Mouse (Mus musculus): ENCODE results near the gene Gm9857. TPM values are rescaled to one million over a fixed set of nuclear protein-coding genes. Genes with fewer than 3 reads are reported as not detected.

The Gm9857 gene
- polyA plus RNA-seq (2015; fragmentation: Nextera tagmentation; extraction: Ambion mirVana), result 0.80 TPM in 1 of 2 replicates, not detected in the other

DNA sequence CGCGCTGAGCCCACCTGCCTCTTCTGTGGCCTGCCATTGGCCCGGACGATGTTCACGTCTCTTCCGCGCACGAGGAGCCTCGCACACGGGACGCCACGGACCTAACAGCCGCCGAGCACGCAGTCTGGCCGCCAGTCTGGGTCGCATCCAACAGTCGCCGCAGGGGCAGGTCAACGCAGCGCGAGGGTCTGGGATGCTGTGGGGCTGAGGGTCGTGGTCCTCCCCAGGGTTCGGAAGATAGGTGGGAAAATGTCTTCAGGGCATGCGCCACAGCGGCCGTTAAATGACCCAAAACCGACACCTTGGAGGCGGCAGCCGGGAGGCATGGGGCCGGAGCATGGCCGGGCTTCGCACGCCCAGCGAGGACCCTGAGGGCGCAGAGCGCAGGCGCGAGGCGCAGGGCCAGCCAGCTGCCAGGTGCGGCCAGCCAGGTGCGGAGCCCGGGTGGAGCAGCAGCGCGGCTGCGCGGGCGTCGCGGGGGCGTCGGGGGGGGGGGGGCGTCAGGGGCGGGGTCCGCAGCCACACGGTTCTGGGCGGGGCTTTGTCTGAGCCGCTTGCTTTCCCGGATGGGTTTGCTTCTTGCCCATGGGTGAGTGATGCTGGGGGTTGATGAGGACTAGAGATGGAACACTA, at the start of gene Gm9857:
Gene Gm9857 (minus strand): TSS at position 445 of the 633 bp plus-strand sequence.
- ATAC-seq, result peak; percentile 92
- Histone ChIP-seq H3K4me1 (ENCODE audit: control insufficient read depth, insufficient read depth, low read length) (no peaks in the 10 kb centered on the region; the same call in 1 of the 2 replicates), H3K4me2 (ENCODE audit: low read length) (peak within 1 kb of the TSS; percentile 56), H3K9me3 (replicated peaks; ENCODE audit: control insufficient read depth, low read length, poor library complexity, severe bottlenecking) (no peaks in the 10 kb centered on the region), H3K4me3 (ENCODE audit: low read depth, low read length) (peak within 1 kb of the TSS; percentile 37), H3K36me3 (ENCODE audit: control insufficient read depth, insufficient read depth, low read length) (no peaks in the 10 kb centered on the region), H3K9ac (ENCODE audit: low read depth, low read length) (peak within 1 kb of the TSS; percentile 54; the same call in 1 of the 2 replicates), H3K27ac (ENCODE audit: low read length) (no peak within 1 kb of the TSS), H3K27me3 (ENCODE audit: control insufficient read depth, insufficient read depth, low read depth, low read length) (no peaks in the 10 kb centered on the region)
- 53% methylated on average over 56 of the region's 59 CpGs for WGBS

DNA sequence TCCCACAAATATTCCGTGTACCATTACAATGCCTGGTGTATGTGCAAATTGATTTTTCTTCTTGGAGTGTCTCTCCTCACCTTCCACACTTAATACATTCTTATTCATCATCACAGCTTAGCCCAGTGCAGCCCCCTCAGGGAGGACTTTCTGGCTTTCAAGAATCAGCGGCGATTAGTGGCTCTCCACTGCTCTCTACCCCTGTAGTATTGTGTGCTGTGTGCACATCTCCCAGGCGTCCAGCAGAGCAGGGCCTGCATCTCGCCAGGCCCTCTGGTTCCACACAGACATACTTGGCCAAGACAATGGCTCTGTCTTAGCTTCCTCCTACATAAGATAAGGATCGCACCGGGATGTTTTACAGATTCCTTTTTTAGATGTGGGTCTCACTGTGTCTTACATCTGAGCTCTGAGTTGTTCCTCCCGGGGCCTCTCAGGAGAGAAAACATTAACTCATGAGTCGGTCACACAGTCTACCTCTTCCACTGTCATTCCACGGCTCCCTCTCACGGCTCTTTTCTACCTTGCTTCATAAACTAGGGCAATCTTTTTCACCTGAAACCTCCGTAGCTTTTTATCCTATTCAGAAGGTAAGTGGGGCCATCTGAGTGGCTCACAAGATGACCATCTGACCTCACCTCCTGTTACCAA, 46.9 kb upstream of the Gm9857 start:
- ATAC-seq, result peak; percentile 82
- peak overlapping the region; percentile 81 for H3K27ac ChIP-seq (ENCODE audit: low read length)
- 31% methylated on average over 12 of the region's 12 CpGs for WGBS

DNA sequence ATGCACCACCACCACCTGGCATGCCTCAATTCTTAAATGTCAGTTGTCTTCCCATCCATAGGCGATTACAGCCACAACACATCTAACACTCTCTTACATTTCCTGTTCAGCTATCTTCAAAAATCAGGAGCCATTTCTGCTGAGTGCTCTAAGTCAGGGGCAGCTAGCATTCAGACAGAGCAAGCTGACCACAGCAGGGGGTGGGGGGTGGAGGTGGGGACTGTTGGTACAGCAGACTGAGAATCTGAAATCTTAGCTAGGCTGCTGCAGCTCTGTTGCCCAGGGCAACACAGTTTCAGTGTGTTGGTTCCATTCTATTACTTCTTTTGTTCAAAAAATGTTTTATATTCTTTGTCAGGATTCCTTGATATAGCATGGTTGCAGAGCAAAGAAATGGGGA, 46.3 kb upstream of the Gm9857 start:
- peak overlapping the region; percentile 81 for H3K27ac ChIP-seq (ENCODE audit: low read length)

More for the DNA sequence above, 46.9 kb upstream of the Gm9857 start:
- H3K4me2 ChIP-seq (ENCODE audit: low read length), result no peak overlapping the region
- H3K9ac ChIP-seq (ENCODE audit: low read depth, low read length), result no peak overlapping the region
- peaks cover 9% of the 10 kb centered on the region for H3K36me3 ChIP-seq (ENCODE audit: control insufficient read depth, insufficient read depth, low read length)
- H3K9me3 ChIP-seq (replicated peaks; ENCODE audit: control insufficient read depth, low read length, poor library complexity, severe bottlenecking), result no peaks in the 10 kb centered on the region
- no peak overlapping the region for H3K4me3 ChIP-seq (ENCODE audit: low read depth, low read length)
- H3K27me3 ChIP-seq (ENCODE audit: control insufficient read depth, insufficient read depth, low read depth, low read length), result no peaks in the 10 kb centered on the region
- peaks cover 9% of the 10 kb centered on the region; the same call in 1 of the 2 replicates for H3K4me1 ChIP-seq (ENCODE audit: control insufficient read depth, insufficient read depth, low read length)

DNA sequence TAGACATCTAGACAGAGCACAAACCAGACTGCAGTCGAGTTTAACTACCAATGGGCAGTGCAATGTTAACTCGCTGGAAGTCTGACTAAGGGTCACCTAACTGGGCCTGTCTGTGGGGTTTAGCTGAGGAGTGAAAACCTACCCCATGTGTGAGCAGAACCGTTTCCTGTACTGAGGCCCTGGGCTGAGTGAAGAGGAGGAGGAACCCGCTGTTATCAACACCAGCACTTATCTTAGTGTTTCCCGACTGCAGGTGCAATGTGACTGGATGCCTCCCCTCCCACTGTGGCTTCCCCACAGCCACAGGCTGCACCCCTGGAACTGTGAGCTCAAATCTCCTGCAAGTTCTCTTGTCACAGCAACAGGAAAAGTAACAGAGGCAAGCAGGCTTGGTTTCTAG, 43.7 kb upstream of the Gm9857 start:
- no peaks in the 10 kb centered on the region for H3K9me3 ChIP-seq (replicated peaks; ENCODE audit: control insufficient read depth, low read length, poor library complexity, severe bottlenecking)
- no peak overlapping the region for H3K4me2 ChIP-seq (ENCODE audit: low read length)
- H3K9ac ChIP-seq (ENCODE audit: low read depth, low read length), result no peak overlapping the region
- peaks cover 13% of the 10 kb centered on the region for H3K36me3 ChIP-seq (ENCODE audit: control insufficient read depth, insufficient read depth, low read length)
- H3K4me1 ChIP-seq (ENCODE audit: control insufficient read depth, insufficient read depth, low read length), result peaks cover 9% of the 10 kb centered on the region; the same call in 1 of the 2 replicates
- H3K27ac ChIP-seq (ENCODE audit: low read length), result no peak overlapping the region
- no peak for ATAC-seq
- H3K27me3 ChIP-seq (ENCODE audit: control insufficient read depth, insufficient read depth, low read depth, low read length), result no peaks in the 10 kb centered on the region
- H3K4me3 ChIP-seq (ENCODE audit: low read depth, low read length), result no peak overlapping the region
- 86% methylated on average over 5 of the region's 5 CpGs for WGBS

More for the DNA sequence above, 46.3 kb upstream of the Gm9857 start:
- Histone ChIP-seq H3K4me3 (ENCODE audit: low read depth, low read length) (no peak overlapping the region), H3K36me3 (ENCODE audit: control insufficient read depth, insufficient read depth, low read length) (peaks cover 6% of the 10 kb centered on the region; the same call in 1 of the 2 replicates), H3K9me3 (replicated peaks; ENCODE audit: control insufficient read depth, low read length, poor library complexity, severe bottlenecking) (no peaks in the 10 kb centered on the region), H3K9ac (ENCODE audit: low read depth, low read length) (no peak overlapping the region), H3K27me3 (ENCODE audit: control insufficient read depth, insufficient read depth, low read depth, low read length) (no peaks in the 10 kb centered on the region), H3K4me1 (ENCODE audit: control insufficient read depth, insufficient read depth, low read length) (peaks cover 9% of the 10 kb centered on the region; the same call in 1 of the 2 replicates), H3K4me2 (ENCODE audit: low read length) (no peak overlapping the region)
- ATAC-seq, result peak; percentile 86
- 74% methylated on average over 1 of the region's 1 CpGs for WGBS

DNA sequence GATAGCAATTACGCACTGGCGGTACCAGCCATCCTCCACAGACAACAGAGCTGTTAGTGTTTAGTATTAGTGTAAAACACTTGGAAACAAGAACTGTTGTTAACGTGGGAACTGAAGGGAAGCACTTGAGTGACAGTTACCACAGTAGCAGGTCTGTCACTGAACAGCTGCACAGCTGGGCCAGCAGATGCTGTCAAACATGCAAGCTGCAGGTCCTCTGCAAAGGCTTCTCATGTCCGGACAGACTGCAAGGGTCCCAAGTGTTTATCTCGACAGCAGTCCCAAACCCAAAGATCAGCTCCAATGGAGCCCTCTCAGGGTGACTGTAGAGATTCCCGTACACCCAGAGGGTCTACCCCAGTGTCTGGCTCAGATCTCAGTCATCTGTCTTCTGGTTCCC, 41.7 kb upstream of the Gm9857 start:
- Histone ChIP-seq H3K9me3 (replicated peaks; ENCODE audit: control insufficient read depth, low read length, poor library complexity, severe bottlenecking) (no peaks in the 10 kb centered on the region), H3K36me3 (ENCODE audit: control insufficient read depth, insufficient read depth, low read length) (peaks cover 27% of the 10 kb centered on the region), H3K4me2 (ENCODE audit: low read length) (no peak overlapping the region), H3K27ac (ENCODE audit: low read length) (no peak overlapping the region), H3K4me1 (ENCODE audit: control insufficient read depth, insufficient read depth, low read length) (peaks cover 3% of the 10 kb centered on the region; the same call in 1 of the 2 replicates), H3K9ac (ENCODE audit: low read depth, low read length) (no peak overlapping the region), H3K4me3 (ENCODE audit: low read depth, low read length) (no peak overlapping the region), H3K27me3 (ENCODE audit: control insufficient read depth, insufficient read depth, low read depth, low read length) (no peaks in the 10 kb centered on the region)
- ATAC-seq, result no peak
- 87% methylated on average over 6 of the region's 6 CpGs for WGBS

DNA sequence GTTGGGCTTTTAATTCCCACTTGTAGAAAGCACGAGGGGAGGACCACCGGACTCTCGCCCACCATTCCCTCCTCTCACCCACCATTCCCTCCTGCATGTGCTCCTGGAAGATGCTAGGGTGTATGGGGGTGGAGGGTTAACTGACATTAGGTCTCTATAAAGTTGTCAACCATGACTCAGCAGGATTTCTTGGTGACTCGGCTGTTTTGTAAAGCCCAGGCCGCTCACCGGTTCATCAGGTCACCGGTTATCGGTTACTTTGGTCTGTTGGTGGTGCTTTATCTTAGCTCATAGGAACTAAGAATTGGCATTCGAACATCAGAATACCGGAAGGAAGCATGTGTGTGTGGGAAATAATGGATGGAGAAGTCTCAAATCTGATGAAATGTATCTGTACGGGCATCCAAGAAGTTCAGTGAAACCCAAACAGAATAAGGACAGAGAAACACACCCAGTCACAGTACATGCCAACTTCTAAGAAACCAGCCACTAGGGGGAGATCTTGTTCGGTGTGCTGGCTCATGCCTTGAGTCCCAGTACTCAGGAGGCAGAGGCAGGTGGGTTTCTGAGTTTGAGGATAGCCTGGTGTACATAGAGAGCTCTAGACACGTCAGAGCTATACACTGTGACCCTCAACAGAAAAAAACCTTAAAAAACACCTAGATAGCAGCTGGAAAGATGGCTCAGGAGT, 37.2 kb upstream of the Gm9857 start:
- Histone ChIP-seq H3K9me3 (replicated peaks; ENCODE audit: control insufficient read depth, low read length, poor library complexity, severe bottlenecking) (no peaks in the 10 kb centered on the region), H3K4me1 (ENCODE audit: control insufficient read depth, insufficient read depth, low read length) (no peaks in the 10 kb centered on the region), H3K9ac (ENCODE audit: low read depth, low read length) (no peak overlapping the region), H3K4me2 (ENCODE audit: low read length) (no peak overlapping the region), H3K27me3 (ENCODE audit: control insufficient read depth, insufficient read depth, low read depth, low read length) (no peaks in the 10 kb centered on the region), H3K4me3 (ENCODE audit: low read depth, low read length) (no peak overlapping the region), H3K36me3 (ENCODE audit: control insufficient read depth, insufficient read depth, low read length) (peaks cover 29% of the 10 kb centered on the region), H3K27ac (ENCODE audit: low read length) (no peak overlapping the region)
- no peak for ATAC-seq
- 95% methylated on average over 13 of the region's 13 CpGs for WGBS

DNA sequence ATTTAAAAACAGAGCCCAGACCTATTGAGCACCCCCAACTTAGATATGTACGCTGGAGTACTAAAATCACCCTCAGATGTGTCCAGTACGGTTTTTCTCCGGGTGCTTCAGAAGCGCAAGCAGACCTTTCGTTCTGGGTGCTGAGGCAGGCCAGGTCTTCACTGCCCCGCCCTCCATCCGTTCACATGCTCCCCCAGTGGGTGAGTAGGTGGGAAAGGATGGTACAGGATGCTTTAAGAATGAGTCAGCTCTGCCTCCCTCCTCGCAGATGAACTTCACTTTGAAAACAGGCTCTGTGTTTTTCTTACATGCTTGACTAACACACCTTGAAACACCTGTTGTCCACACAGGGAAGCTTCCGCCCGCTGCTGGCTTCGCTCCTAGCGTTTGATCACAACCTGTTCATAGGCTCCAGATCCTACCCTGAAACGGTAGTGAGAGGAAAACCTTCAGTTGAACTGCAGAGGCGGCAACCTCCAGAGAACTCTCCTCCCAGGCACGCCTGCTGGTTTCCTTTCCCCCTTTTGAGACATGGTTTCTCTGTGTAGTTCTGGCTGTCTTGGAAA, 34.8 kb upstream of the Gm9857 start:
- H3K36me3 ChIP-seq (ENCODE audit: control insufficient read depth, insufficient read depth, low read length), result peaks cover 28% of the 10 kb centered on the region
- 90% methylated on average over 15 of the region's 15 CpGs for WGBS
- H3K9me3 ChIP-seq (replicated peaks; ENCODE audit: control insufficient read depth, low read length, poor library complexity, severe bottlenecking), result no peaks in the 10 kb centered on the region

DNA sequence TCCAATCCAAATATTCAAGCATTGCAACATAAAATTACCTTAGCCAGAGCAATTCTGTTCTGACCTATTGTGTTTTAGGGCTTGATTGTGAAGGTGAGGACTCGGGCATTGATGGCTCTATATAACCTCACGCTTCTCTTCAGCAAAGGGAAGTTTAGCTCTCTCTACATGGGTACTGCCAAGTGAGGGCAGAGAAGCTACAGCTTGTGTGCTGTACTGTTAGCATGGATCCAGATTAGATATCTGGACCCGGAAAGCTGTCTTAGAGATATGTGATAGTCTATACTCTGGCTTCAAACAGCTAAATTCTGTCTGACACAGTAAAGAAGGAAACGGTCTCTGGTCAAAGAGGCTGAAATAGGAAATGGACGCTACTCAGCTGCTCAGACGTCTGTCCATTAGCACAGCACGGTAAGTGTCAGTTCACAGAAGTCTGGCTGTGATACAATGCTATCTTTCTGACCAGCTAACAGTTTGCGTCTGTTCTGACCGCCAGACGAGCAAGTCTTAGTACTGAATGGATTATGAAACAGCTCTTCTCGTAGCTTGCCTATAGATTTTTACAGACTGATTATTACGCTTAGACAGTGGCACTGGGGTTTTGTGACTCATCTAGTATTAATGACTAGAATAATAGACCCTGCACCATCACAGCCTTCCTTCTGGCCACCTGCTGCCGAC, 33.9 kb upstream of the Gm9857 start:
- H3K4me3 ChIP-seq (ENCODE audit: low read depth, low read length), result no peak overlapping the region
- no peaks in the 10 kb centered on the region for H3K9me3 ChIP-seq (replicated peaks; ENCODE audit: control insufficient read depth, low read length, poor library complexity, severe bottlenecking)
- no peak overlapping the region for H3K9ac ChIP-seq (ENCODE audit: low read depth, low read length)
- H3K27ac ChIP-seq (ENCODE audit: low read length), result no peak overlapping the region
- no peak for ATAC-seq
- peaks cover 20% of the 10 kb centered on the region for H3K36me3 ChIP-seq (ENCODE audit: control insufficient read depth, insufficient read depth, low read length)
- no peak overlapping the region for H3K4me2 ChIP-seq (ENCODE audit: low read length)
- no peaks in the 10 kb centered on the region for H3K4me1 ChIP-seq (ENCODE audit: control insufficient read depth, insufficient read depth, low read length)
- no peaks in the 10 kb centered on the region for H3K27me3 ChIP-seq (ENCODE audit: control insufficient read depth, insufficient read depth, low read depth, low read length)
- 73% methylated on average over 13 of the region's 13 CpGs for WGBS

More for the DNA sequence above, 34.8 kb upstream of the Gm9857 start:
- ATAC-seq, result no peak
- Histone ChIP-seq H3K27ac (ENCODE audit: low read length) (no peak overlapping the region), H3K27me3 (ENCODE audit: control insufficient read depth, insufficient read depth, low read depth, low read length) (no peaks in the 10 kb centered on the region), H3K4me3 (ENCODE audit: low read depth, low read length) (no peak overlapping the region), H3K4me2 (ENCODE audit: low read length) (no peak overlapping the region), H3K9ac (ENCODE audit: low read depth, low read length) (no peak overlapping the region), H3K4me1 (ENCODE audit: control insufficient read depth, insufficient read depth, low read length) (no peaks in the 10 kb centered on the region)

Measured in midbrain, embryonic 16.5 days (tissue).